Mouse (Mus musculus) spleen, embryonic (tissue): ENCODE results near the gene Sp2.

Experiments
- CTCF ChIA-PET: fragments of 350-600 bp; sonication (Branson Sonifier 250); formaldehyde crosslinking; loops from one replicate; lab custom pipeline; 2022; lab: Charles Lee

Sp2 gene

GRCm38 (mm10) chr11:96996773-96997379 is 14.1 kb upstream of the Sp2 start:
- CTCF ChIA-PET: interaction anchor here (1.0 to 1.1 kb wide), 3 partner anchors 11 to 190 kb away, joined by 3 read pairs; no protein-coding TSS in a partner anchor

DNA sequence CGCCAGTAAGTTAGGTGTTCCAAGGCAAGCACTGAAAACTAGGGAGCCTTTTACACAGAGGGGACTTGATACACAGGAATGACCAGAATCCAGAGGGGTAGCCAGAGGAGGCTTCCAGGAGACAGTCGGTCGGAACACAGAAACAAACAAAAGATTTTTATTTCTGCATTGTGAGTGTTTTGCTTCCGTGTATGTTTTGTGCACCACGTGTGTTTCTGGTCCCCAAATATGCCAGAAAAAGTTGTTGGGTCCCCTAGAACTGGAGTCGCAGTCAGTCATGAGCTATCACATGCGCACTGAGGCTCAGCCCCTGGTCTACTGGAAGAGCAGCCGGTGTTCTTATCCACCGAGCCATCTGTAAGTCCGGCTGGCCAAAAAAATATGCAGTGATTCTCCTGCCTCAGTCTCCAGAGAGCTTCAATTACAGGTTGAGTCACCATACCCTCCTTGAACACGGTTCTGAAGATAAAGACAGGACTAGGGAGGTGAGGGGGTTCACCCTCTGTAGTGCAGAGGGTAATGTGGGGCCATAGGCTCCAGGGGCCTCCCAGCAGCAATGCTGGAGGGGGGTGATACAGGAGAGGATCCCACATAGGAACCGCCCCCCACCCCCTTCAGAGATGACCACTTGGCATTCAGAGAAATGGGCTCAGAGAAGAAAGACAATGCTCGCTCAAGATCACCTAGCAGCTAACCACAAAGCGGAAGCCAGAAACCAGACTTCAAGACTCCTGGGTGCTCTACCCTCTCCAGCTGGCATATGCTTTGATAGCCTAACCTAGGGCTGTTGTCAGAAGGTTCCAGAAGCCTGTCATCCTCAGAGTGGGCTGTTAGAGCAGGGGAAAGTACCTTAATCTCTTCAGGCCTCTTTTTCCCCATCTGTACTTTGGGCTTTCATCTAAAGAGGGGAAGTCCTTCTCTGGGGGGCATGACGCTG is 13.3 kb upstream of the Sp2 start:
- CTCF ChIA-PET: interaction anchor here (1.0 to 1.1 kb wide), 2 partner anchors 11 to 191 kb away, joined by 3 read pairs; no protein-coding TSS in a partner anchor

- CTCF ChIA-PET: no interaction called here
Measured at GRCm38 (mm10) chr11:96995031-96995430, 12.3 kb upstream of the Sp2 start.

GRCm38 (mm10) chr11:96992722-96993311 is 10.1 kb upstream of the Sp2 start:
- CTCF ChIA-PET: interaction anchor here (0.7 kb wide), 1 partner anchor 20 kb away, joined by 3 read pairs; no protein-coding TSS in a partner anchor

- CTCF ChIA-PET: no interaction called here
Measured at GRCm38 (mm10) chr11:96991501-96991900, 8.7 kb upstream of the Sp2 start.

GRCm38 (mm10) chr11:96987873-96988655 is 5.3 kb upstream of the Sp2 start:
- CTCF ChIA-PET: interaction anchor here (0.6 to 3.3 kb wide), 2 partner anchors 13 to 35 kb away, joined by 4 to 15 read pairs; no protein-coding TSS in a partner anchor

- CTCF ChIA-PET: interaction anchor here (0.6 kb wide), 1 partner anchor 314 kb away, joined by 3 read pairs; no protein-coding TSS in a partner anchor
Measured at GRCm38 (mm10) chr11:96986463-96986862, 3.7 kb upstream of the Sp2 start.

DNA sequence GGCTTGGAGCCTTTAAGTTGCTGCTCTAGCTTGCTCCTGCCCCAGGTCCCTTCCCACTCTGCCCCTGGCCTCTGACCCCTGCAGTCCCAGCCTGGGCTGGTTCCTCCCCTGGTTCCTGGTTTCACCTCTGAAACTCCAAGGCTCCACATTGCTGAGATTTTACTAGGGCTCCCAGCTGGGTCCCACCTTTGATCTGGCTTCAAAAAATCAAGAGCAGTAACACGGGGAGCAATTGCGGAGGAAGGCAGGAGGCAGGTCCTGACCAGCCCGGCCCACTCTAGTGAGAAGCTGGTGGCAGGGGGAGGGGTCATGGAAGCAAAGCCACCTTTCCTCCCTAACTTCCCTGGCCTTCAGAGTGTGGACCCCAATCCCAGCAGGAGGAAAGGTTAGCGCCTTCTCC is 2.1 kb upstream of the Sp2 start:
- CTCF ChIA-PET: interaction anchor here (1.0 to 2.8 kb wide), 2 partner anchors 12 to 37 kb away, joined by 3 to 22 read pairs; no protein-coding TSS in a partner anchor

DNA sequence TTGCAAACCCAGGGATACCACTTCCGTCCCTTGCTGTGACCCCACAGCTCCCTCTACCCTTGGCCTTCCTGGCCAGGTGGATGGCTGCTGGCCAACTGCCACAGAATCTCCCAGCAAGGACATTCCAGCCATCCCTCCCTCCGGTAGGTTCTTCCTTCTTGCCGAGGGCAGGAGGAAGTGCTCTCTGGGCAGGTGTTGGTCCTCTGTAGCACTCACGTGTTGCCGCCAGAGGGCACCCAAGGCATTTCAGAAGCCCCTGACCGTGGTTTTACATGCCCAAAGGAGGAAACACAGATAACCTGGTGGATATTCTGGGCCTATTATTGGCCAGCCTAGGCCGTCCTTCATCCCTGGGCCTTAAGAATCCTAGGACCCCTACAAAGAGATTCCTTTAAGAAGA is 404 bp downstream of the Sp2 start:
- CTCF ChIA-PET: interaction anchor here (0.7 to 2.8 kb wide), 3 partner anchors 39 to 63 kb away, joined by 3 to 22 read pairs (median 6); no protein-coding TSS in a partner anchor

DNA sequence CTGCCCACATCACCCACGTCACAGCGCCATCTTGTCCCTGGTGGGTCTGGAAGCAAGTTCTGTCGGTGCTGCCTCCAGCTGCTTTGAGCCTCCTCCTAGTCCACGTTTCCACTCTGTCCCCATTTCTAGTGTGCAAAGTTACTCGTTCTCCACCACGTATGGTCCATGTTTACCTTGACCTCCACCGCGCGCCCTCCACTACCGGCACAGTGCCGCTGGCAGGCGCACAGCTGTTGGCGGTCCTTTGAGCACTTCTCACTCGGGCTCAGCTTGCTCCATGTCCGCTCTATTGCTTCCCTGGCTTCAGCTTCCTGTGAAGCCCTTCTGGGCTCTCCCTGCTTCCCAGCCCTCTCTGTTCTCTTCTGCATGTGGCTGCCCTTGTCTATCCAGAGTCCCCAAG is 1.3 kb downstream of the Sp2 start:
- CTCF ChIA-PET: interaction anchor here (0.7 to 1.5 kb wide), 3 partner anchors 40 to 62 kb away, joined by 3 to 6 read pairs (median 4); no protein-coding TSS in a partner anchor

- CTCF ChIA-PET: interaction anchor here (0.6 to 0.7 kb wide), 2 partner anchors 62 to 118 kb away, joined by 4 to 5 read pairs; no protein-coding TSS in a partner anchor
Measured at GRCm38 (mm10) chr11:96980021-96980420, 2.7 kb downstream of the Sp2 start.

GRCm38 (mm10) chr11:96979329-96979728 is 3.4 kb downstream of the Sp2 start:
- CTCF ChIA-PET: interaction anchor here (0.7 kb wide), 1 partner anchor 72 kb away, joined by 3 read pairs; no protein-coding TSS in a partner anchor

DNA sequence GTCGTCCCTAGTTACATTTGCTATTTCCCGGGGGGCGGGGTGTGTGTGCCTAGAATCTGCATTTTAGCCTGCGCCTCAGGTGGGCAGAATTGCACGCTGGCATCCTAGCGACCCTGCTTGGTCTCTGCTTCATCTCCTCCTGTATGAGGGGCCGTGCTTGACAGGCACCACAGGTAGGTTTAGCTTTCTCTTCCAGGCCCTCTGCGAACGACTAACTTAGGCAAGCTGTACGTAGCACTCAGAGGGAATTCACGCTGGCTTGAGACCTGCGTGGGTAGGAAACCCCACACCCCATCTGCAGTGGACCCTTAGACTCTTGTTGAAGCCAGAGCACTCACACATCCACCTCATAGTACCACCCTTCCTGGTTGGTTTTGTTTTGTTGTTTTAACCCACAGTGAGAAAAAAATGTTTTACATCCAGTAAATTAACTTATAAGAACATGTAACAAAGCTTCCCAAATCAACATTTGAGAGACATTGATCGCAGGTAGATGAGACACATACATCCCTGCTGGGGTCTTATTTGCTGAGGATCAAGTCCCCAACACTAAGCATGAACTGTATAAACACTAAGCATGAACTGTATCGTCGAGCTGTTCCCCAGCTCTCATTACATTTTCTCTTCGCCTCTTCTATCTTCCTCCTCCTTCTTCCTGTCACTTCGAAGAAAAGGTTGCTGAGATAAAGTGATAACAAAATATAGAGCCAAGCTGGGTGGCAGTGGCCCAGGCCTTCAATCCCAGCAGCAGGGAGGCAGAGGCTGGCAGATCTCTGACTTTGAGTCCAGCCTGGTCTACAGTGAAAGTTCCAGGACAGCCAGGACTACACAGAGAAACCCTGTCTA is 4.1 kb downstream of the Sp2 start:
- CTCF ChIA-PET: interaction anchor here (0.6 to 0.7 kb wide), 2 partner anchors 72 to 391 kb away, joined by 3 to 5 read pairs; no protein-coding TSS in a partner anchor

- CTCF ChIA-PET: interaction anchor here (0.6 kb wide), 1 partner anchor 392 kb away, joined by 5 read pairs; no protein-coding TSS in a partner anchor
Measured at GRCm38 (mm10) chr11:96977606-96978400, 5.0 kb downstream of the Sp2 start.

DNA sequence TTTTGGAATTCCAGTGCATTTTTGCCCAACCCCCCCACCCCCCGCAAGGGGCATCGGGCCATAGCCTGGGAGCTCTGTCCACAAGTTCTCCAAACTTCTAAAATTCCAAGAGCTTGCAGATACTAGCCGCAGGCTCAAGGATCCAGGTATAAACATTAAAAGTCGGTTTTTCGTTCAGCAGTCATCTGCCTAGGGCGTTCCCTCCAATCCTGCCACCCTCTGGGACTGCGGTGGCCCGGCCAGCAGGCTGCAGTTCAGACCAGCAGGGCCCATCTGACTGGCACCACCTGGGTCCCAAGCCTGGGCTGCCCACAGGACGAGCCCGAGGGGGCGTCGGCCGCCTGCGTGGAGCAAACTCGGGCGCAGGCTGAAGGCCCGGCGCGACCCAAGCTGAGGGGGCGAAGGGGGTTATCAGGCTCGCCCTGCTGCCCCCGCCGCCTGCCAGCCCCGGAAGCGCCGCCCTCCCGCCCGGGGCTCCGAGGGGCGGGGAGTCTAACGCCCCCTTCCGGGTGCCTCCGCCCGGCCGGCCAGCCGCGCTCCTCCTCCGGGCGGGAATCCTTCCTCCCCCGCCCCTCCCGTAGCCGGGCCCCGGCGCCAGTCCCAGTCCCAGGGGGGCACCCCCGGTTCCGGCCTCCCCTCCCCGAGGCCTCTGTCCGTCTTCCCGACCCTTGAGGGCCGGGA is 5.7 kb downstream of the Sp2 start:
- CTCF ChIA-PET: no interaction called here

DNA sequence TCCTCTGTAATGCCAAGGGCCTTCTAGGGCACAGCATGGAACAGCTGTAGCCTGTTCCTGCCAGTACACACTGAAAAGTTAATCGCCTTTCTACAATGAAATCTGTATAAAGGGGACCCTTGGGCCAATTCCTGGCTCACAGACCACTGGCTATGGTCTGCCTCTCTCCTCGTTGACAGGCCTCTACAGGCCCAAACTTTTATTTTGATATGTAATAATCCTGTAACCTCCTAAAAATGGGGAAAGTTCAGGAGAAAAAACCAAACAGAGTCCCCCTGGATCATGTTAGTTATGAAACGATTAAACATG is 6.4 kb downstream of the Sp2 start:
- CTCF ChIA-PET: no interaction called here

- CTCF ChIA-PET: no interaction called here
Measured at GRCm38 (mm10) chr11:96975511-96976378, 7.0 kb downstream of the Sp2 start.
